Mouse (Mus musculus) spleen, adult 2 months (tissue): ENCODE results near the gene Ifnab.

ENCODE experiments used
- CTCF ChIP-seq: fragments of 200-500 bp; IDR thresholded peaks from 2 replicates; pipeline ENCODE4 v1.5.1; 2011; ENCODE audit warnings: mild to moderate bottlenecking, inconsistent platforms; ENCODE audit not compliant: insufficient read depth, insufficient read length, insufficient replicate concordance; ENCODE audit errors: extremely low read depth
- POLR2A ChIP-seq: fragments of 200-500 bp; IDR thresholded peaks from 2 replicates; pipeline ENCODE4 v1.6.1; 2011; ENCODE audit warnings: low read depth, low read length, inconsistent platforms

DNA sequence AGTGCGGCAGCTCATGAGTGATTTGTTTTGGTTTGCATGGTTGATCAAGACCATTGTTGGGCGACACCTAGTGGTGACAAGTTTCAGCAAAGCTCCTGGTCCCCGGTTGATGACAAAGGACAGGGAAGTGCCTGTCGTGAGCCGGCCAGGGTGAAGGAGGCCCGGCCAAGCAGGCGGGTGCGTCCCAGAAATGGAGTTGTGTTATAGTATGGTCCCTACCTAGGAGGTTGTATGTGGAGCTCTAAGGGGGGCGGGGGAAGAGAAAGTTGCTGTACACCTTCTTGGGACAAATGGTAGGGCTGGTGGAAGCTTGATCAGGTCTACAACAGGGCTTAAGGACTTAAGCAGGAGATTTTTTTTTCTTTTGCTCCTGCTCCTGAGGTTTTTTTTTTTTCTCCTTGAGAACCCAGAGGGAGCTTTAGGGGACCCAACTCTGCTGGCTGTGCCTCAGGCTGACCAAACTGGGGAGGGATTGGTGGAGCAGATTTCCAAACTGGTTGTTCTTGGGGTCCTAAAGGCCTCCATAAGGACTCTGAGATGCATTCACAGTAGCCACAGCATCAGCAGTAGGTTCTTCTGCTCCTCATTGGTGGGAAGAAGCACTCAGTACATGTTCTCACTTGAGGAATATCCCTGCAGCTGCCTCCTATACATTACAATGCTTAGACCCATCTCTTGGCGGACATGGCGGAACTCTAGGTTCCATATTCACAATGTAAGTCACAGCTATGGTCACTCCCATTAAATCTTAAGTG is 49.9 kb downstream of the Ifnab start:
- no peak for TF ChIP-seq POLR2A
- peak; percentile 70 for TF ChIP-seq CTCF
